Mouse (Mus musculus): ENCODE measurements around the gene Suds3. TPM values are rescaled to one million over a fixed set of nuclear protein-coding genes. Genes with fewer than 3 reads are reported as not detected.

Suds3 gene
- polyA plus RNA-seq, 1 experiment, result 65.2 TPM

- no peak for TF ChIP-seq GATA1 (IDR thresholded peaks at IDR 0.05; ENCODE audit: low read length)
Measured at GRCm38 (mm10) chr5:117049940-117050339, 66.0 kb downstream of the Suds3 start.

- no peak for TF ChIP-seq GATA1 (IDR thresholded peaks at IDR 0.05; ENCODE audit: low read length)
Measured at GRCm38 (mm10) chr5:117045101-117045500, 70.8 kb downstream of the Suds3 start.

GRCm38 (mm10) chr5:117042661-117043060 lies 73.3 kb downstream of the Suds3 start:
- TF ChIP-seq GATA1 (IDR thresholded peaks at IDR 0.05; ENCODE audit: low read length), result no peak

Other genes starting within 250 kb of the Suds3 start
- 59.0 and 66.5 TPM in 2 replicates for gene Taok3, start 4.0 kb upstream of the Suds3 start, polyA plus RNA-seq (2012)
- 1,402 and 2,219 TPM in 2 replicates for gene Pebp1, start 171.5 kb upstream of the Suds3 start, polyA plus RNA-seq (2012)
- 0.04 and 0.08 TPM in 2 replicates for gene Vsig10, start 203.0 kb upstream of the Suds3 start, polyA plus RNA-seq (2012)
- gene Wsb2, start 241.2 kb upstream of the Suds3 start, polyA plus RNA-seq (2012), result 46.9 and 58.1 TPM in 2 replicates

Data from G1E-ER4 (cell line).